Mouse (Mus musculus) right cerebral cortex, postnatal 36 days (tissue): ENCODE data around the gene 4930556J24Rik.
"Not testable (repeated sequence)": the region's sequence is repeated elsewhere in the genome, so short reads cannot be mapped to it uniquely, and the experiment has no call there.

Experiments
- DNase-seq, 2 experiments: peaks; one replicate each; pipeline ENCODE4 v3.0.0; 2022; ENCODE audit warnings: low spot score in 2 of 2, mixed read lengths in 1 of 2

Gene 4930556J24Rik

GRCm38 (mm10) chr11:3976678-3977077, at the start of gene 4930556J24Rik:
4930556J24Rik (minus strand) TSS chr11:3976778.
- DNase-seq: no peak

GRCm38 (mm10) chr11:4023321-4023720, 46.7 kb upstream of the 4930556J24Rik start:
- DNase-seq: no peak

- DNase-seq: not testable (repeated sequence)
Measured at GRCm38 (mm10) chr11:4022111-4022510, 45.5 kb upstream of the 4930556J24Rik start.

GRCm38 (mm10) chr11:4015796-4016195, 39.2 kb upstream of the 4930556J24Rik start:
- not testable (repeated sequence) for DNase-seq

DNA sequence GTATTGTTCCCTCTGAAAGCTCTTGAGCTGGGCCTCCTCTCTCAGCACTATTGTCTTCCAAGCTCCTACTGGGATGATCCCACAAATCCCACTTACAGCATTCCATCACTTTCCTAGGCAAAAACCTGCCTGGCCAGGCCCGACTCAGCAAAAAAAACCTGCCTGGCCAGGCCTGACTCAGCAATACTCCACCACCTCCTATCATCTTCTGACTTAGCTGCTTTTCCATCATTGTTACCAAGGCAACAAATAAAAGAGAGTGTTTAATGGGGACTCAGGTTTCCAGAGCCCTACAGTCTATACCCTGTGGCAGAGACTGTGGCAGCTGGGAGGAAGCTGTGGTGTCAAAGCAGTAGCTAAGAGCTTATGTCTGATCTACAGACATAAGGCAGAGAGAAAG, 36.0 kb upstream of the 4930556J24Rik start:
- no peak for DNase-seq

- no peak for DNase-seq
Measured at GRCm38 (mm10) chr11:4006462-4006861, 29.9 kb upstream of the 4930556J24Rik start.

- DNase-seq: no peak
Measured at GRCm38 (mm10) chr11:4005220-4005805, 28.7 kb upstream of the 4930556J24Rik start.

DNA sequence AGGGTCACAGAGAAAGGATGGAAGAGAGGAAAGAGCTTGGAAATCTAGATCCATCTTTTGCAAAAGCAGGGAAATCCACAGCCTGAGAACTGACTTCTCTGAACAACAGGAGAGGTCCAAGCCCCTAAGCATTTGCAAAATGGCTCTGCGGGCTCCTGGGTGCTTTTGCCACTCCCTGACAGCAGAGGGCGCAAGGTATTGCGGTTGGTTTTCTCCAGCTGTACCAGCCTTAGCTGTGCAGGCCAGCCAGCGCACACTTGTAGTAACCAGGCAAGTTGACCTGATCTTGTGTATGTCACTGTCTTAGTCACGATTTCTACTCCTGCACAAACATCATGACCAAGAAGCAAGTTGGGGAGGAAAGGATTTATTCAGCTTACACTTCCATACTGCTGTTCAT, 25.0 kb upstream of the 4930556J24Rik start:
- DNase-seq: peak; percentile 29 to 35

GRCm38 (mm10) chr11:3999547-3999946, 23.0 kb upstream of the 4930556J24Rik start:
- DNase-seq: no peak

- no peak for DNase-seq
Measured at GRCm38 (mm10) chr11:3997978-3998720, 21.6 kb upstream of the 4930556J24Rik start.

- DNase-seq: no peak
Measured at GRCm38 (mm10) chr11:3996840-3997239, 20.3 kb upstream of the 4930556J24Rik start.

DNA sequence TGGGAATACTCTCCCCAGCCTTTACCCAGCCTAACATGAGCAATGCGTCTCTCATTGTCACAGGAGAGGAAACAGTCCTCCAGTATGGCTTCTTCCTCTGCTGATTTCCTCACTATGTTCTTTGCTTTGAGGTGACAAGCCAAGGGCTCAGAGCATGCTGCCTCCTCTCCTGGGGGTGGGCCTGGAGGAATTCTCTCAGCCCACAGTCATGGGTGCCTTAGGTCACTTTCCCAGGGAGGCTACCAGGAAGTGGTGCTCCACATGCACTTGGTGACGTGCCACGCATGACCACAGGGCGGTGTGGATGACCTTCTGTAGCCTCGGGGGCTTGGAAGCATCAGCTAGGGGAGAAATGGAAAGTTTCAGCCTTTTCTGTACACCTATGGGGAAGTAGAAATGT, 18.9 kb upstream of the 4930556J24Rik start:
- no peak for DNase-seq

GRCm38 (mm10) chr11:3993914-3994313, 17.3 kb upstream of the 4930556J24Rik start:
- no peak for DNase-seq

DNA sequence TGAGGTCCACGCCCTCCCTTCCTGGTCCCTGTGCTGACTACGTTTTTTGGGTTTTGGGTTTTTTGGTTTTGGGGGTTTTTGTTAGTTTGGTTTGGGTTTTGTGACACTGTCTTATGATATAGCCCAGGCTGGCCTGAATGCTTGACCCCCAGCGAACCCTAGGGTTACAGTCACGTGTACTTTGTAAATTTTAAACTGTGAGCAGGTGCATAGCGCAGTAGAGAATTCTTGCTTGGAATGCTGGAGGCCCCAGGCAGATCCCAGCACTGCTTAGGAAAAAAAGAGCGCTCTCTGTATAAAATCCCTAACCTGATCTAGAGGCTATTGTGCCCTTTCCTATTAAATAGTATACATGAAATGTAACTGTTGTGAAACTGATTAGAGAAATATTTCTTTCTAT, 16.6 kb upstream of the 4930556J24Rik start:
- no peak for DNase-seq

GRCm38 (mm10) chr11:3989748-3990147, 13.2 kb upstream of the 4930556J24Rik start:
- no peak for DNase-seq

GRCm38 (mm10) chr11:3983863-3984745, 7.5 kb upstream of the 4930556J24Rik start:
- no peak for DNase-seq

DNA sequence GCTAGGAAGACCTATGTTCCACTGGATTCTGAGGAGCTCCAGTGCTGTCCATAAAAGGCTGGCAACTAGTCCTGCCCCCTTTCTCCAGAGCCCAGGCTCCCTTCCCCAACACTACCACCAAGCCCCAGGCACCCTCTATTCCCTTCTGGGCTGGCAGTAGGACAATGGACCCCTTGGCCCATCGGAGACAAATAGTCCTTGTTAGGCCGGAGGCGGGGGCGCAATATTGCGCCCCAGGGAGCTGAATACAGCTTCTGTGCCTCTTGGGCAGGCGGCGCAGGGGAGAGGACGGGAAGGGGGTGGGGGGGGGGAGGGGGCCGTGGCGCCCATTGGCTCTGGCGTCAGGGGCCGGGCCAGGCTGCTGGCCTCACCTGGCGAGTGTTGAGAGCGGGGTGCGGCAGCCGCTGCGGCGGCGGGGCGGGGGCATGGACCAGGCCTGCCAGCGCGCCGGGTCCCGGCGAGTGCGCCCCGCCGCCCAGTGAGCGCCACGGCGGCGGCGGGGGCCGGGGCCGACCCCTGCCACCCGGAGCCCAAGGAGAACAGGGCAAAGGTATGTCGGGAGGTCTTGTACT, 6.8 kb upstream of the 4930556J24Rik start, which contains the start of gene Gal3st1:
TSS of gene Gal3st1 (plus strand) at position 346 of the 572 bp plus-strand sequence.
- peak in 1 of 2 experiments; percentile 16 for DNase-seq

DNA sequence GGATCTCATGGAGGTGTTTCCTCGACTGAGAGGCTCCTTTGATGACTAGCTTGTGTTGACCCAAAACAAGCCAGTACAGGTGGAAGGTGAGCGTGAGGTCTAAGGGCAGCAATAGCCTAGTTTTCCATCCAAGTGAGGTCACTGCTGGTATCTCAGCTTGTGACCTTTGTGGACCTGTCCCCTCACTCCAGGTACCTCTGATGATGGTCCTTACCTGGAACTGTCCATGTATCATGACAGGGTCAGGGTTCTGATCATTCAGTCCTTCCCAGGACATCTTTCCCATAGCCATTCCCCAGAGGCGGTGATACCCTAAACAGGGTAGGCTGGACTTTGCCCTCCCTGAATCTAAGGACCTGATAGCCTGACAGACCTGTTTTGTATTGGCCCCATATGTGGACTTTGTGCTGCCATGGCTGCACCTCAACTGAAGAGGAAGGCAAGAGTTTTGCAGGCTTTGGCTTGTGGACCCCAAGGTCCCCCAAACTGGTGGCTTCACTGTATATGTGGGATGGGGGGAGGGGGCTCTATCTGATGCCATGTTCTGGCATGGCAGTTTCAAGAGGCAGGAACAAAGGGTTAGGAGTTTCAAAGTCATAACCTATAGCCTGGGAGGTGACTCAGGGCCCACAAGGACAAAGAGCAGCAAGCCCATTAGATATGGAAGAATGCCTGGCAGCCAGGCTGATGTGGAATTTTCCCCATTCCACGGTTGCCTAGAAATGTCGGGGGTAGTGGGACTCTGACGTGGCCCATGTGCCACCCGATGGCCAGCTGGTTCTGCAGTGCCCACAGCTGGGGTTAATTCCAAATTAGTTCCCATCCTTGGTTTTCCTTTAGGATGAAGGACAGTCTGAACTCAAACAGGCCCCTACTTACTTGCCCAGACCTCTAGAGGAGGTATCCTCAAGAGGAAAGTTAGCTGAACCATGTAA, 6.0 kb upstream of the 4930556J24Rik start:
- DNase-seq: no peak

DNA sequence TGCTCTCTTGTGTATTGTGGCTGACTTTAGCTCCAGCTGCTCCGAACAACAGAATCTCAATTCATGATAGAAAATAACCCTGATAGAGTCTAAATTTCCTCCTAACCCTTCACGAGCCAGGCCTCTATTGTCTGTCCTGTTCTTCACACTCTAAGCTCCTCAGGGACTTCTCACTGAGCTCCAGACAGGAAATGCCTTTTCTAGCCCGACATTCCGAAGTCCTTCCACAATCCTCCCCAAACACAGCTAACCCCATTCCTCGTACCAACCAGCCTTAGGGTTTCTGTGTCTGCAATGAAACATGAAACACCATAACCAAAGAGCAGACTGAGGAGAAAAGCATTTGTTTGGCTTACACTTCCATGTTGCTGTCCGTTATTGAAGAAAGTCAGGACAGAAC, 5.0 kb upstream of the 4930556J24Rik start:
- no peak for DNase-seq

GRCm38 (mm10) chr11:3978421-3978820, 1.8 kb upstream of the 4930556J24Rik start:
- no peak for DNase-seq

GRCm38 (mm10) chr11:3974311-3974710, 2.3 kb downstream of the 4930556J24Rik start:
- no peak for DNase-seq
